Mouse (Mus musculus): ENCODE results near the gene Stx8. TPM values are rescaled to one million over a fixed set of nuclear protein-coding genes. Genes with fewer than 3 reads are reported as not detected.

Gene Stx8
- polyA plus RNA-seq, 1 experiment from 2014 or later, result 48.9 TPM

GRCm38 (mm10) chr11:68216041-68216440 lies 250.0 kb downstream of the Stx8 start:
- H3K27ac ChIP-seq (ENCODE audit: low read length), result no peak overlapping the region
- WGBS, result 71% methylated on average over 11 of the region's 11 CpGs
- no peak overlapping the region for H3K4me3 ChIP-seq (ENCODE audit: low read length)
- H3K9me3 ChIP-seq (ENCODE audit: low read length), result no peaks in the 10 kb centered on the region
- H3K27me3 ChIP-seq (ENCODE audit: insufficient read depth, low read length), result no peaks in the 10 kb centered on the region
- H3K4me2 ChIP-seq (replicated peaks; ENCODE audit: low read depth, low read length), result no peak overlapping the region
- H3K9ac ChIP-seq (replicated peaks; ENCODE audit: low read length), result no peak overlapping the region
- peaks cover 25% of the 10 kb centered on the region for H3K4me1 ChIP-seq (ENCODE audit: insufficient read depth, low read length)
- no peak for ATAC-seq (ENCODE audit: low FRiP score, low TSS enrichment)
- H3K36me3 ChIP-seq (ENCODE audit: insufficient read depth, low read length), result no peaks in the 10 kb centered on the region

GRCm38 (mm10) chr11:68220733-68221132 lies 254.7 kb downstream of the Stx8 start:
- ATAC-seq (ENCODE audit: low FRiP score, low TSS enrichment), result no peak
- no peak overlapping the region for H3K4me3 ChIP-seq (ENCODE audit: low read length)
- H3K27me3 ChIP-seq (ENCODE audit: insufficient read depth, low read length), result no peaks in the 10 kb centered on the region
- no peak overlapping the region for H3K4me2 ChIP-seq (replicated peaks; ENCODE audit: low read depth, low read length)
- peaks cover 9% of the 10 kb centered on the region for H3K4me1 ChIP-seq (ENCODE audit: insufficient read depth, low read length)
- no peaks in the 10 kb centered on the region for H3K36me3 ChIP-seq (ENCODE audit: insufficient read depth, low read length)
- H3K9me3 ChIP-seq (ENCODE audit: low read length), result no peaks in the 10 kb centered on the region
- H3K27ac ChIP-seq (ENCODE audit: low read length), result no peak overlapping the region
- no peak overlapping the region for H3K9ac ChIP-seq (replicated peaks; ENCODE audit: low read length)
- WGBS, result 76% methylated on average over 4 of the region's 4 CpGs

- no peak overlapping the region for H3K9ac ChIP-seq (replicated peaks; ENCODE audit: low read length)
- ATAC-seq (ENCODE audit: low FRiP score, low TSS enrichment), result no peak
- no peak overlapping the region for H3K4me2 ChIP-seq (replicated peaks; ENCODE audit: low read depth, low read length)
- no peak overlapping the region for H3K27ac ChIP-seq (ENCODE audit: low read length)
- WGBS, result 90% methylated on average over 7 of the region's 7 CpGs
- peaks cover 9% of the 10 kb centered on the region for H3K4me1 ChIP-seq (ENCODE audit: insufficient read depth, low read length)
- H3K36me3 ChIP-seq (ENCODE audit: insufficient read depth, low read length), result no peaks in the 10 kb centered on the region
- H3K27me3 ChIP-seq (ENCODE audit: insufficient read depth, low read length), result no peaks in the 10 kb centered on the region
- H3K9me3 ChIP-seq (ENCODE audit: low read length), result no peaks in the 10 kb centered on the region
- no peak overlapping the region for H3K4me3 ChIP-seq (ENCODE audit: low read length)
Measured at GRCm38 (mm10) chr11:68222209-68222608, 256.2 kb downstream of the Stx8 start.

- H3K4me3 ChIP-seq (ENCODE audit: low read length), result no peak overlapping the region
- H3K4me2 ChIP-seq (replicated peaks; ENCODE audit: low read depth, low read length), result no peak overlapping the region
- H3K27me3 ChIP-seq (ENCODE audit: insufficient read depth, low read length), result no peaks in the 10 kb centered on the region
- H3K9ac ChIP-seq (replicated peaks; ENCODE audit: low read length), result no peak overlapping the region
- no peaks in the 10 kb centered on the region for H3K36me3 ChIP-seq (ENCODE audit: insufficient read depth, low read length)
- 65% methylated on average over 13 of the region's 13 CpGs for WGBS
- peaks cover 7% of the 10 kb centered on the region for H3K4me1 ChIP-seq (ENCODE audit: insufficient read depth, low read length)
- H3K27ac ChIP-seq (ENCODE audit: low read length), result no peak overlapping the region
- H3K9me3 ChIP-seq (ENCODE audit: low read length), result no peaks in the 10 kb centered on the region
- ATAC-seq (ENCODE audit: low FRiP score, low TSS enrichment), result no peak
Measured at GRCm38 (mm10) chr11:68223143-68223542, 257.1 kb downstream of the Stx8 start.

- Histone ChIP-seq H3K4me2 (replicated peaks; ENCODE audit: low read depth, low read length) (no peak overlapping the region), H3K36me3 (ENCODE audit: insufficient read depth, low read length) (no peaks in the 10 kb centered on the region), H3K4me1 (ENCODE audit: insufficient read depth, low read length) (no peaks in the 10 kb centered on the region), H3K27me3 (ENCODE audit: insufficient read depth, low read length) (no peaks in the 10 kb centered on the region), H3K9me3 (ENCODE audit: low read length) (no peaks in the 10 kb centered on the region), H3K4me3 (ENCODE audit: low read length) (no peak overlapping the region), H3K27ac (ENCODE audit: low read length) (no peak overlapping the region), H3K9ac (replicated peaks; ENCODE audit: low read length) (no peak overlapping the region)
- no peak for ATAC-seq (ENCODE audit: low FRiP score, low TSS enrichment)
- 64% methylated on average over 5 of the region's 5 CpGs for WGBS
Measured at GRCm38 (mm10) chr11:68226654-68227057, 260.7 kb downstream of the Stx8 start.

- no peaks in the 10 kb centered on the region for H3K27me3 ChIP-seq (ENCODE audit: insufficient read depth, low read length)
- no peak overlapping the region for H3K4me2 ChIP-seq (replicated peaks; ENCODE audit: low read depth, low read length)
- 89% methylated on average over 6 of the region's 6 CpGs for WGBS
- no peaks in the 10 kb centered on the region for H3K36me3 ChIP-seq (ENCODE audit: insufficient read depth, low read length)
- no peaks in the 10 kb centered on the region for H3K4me1 ChIP-seq (ENCODE audit: insufficient read depth, low read length)
- no peaks in the 10 kb centered on the region for H3K9me3 ChIP-seq (ENCODE audit: low read length)
- H3K9ac ChIP-seq (replicated peaks; ENCODE audit: low read length), result no peak overlapping the region
- no peak for ATAC-seq (ENCODE audit: low FRiP score, low TSS enrichment)
- no peak overlapping the region for H3K27ac ChIP-seq (ENCODE audit: low read length)
- H3K4me3 ChIP-seq (ENCODE audit: low read length), result no peak overlapping the region
Measured at GRCm38 (mm10) chr11:68227837-68228236, 261.8 kb downstream of the Stx8 start.

- Histone ChIP-seq H3K9ac (replicated peaks; ENCODE audit: low read length) (no peak overlapping the region), H3K27ac (ENCODE audit: low read length) (no peak overlapping the region; the same call in 1 of the 2 replicates)
Measured at GRCm38 (mm10) chr11:68228941-68229665, 263.1 kb downstream of the Stx8 start.

GRCm38 (mm10) chr11:68231558-68231957 lies 265.6 kb downstream of the Stx8 start:
- Histone ChIP-seq H3K27me3 (ENCODE audit: insufficient read depth, low read length) (no peaks in the 10 kb centered on the region), H3K4me1 (ENCODE audit: insufficient read depth, low read length) (no peaks in the 10 kb centered on the region), H3K9me3 (ENCODE audit: low read length) (no peaks in the 10 kb centered on the region), H3K4me3 (ENCODE audit: low read length) (no peak overlapping the region), H3K9ac (replicated peaks; ENCODE audit: low read length) (no peak overlapping the region), H3K27ac (ENCODE audit: low read length) (no peak overlapping the region), H3K36me3 (ENCODE audit: insufficient read depth, low read length) (no peaks in the 10 kb centered on the region), H3K4me2 (replicated peaks; ENCODE audit: low read depth, low read length) (no peak overlapping the region)
- WGBS, result 94% methylated on average over 5 of the region's 5 CpGs
- no peak for ATAC-seq (ENCODE audit: low FRiP score, low TSS enrichment)

More at GRCm38 (mm10) chr11:68228941-68229665, 263.1 kb downstream of the Stx8 start:
- H3K36me3 ChIP-seq (ENCODE audit: insufficient read depth, low read length), result no peaks in the 10 kb centered on the region
- H3K4me3 ChIP-seq (ENCODE audit: low read length), result no peak overlapping the region
- no peaks in the 10 kb centered on the region for H3K4me1 ChIP-seq (ENCODE audit: insufficient read depth, low read length)
- ATAC-seq (ENCODE audit: low FRiP score, low TSS enrichment), result no peak
- no peaks in the 10 kb centered on the region for H3K9me3 ChIP-seq (ENCODE audit: low read length)
- H3K27me3 ChIP-seq (ENCODE audit: insufficient read depth, low read length), result no peaks in the 10 kb centered on the region
- no peak overlapping the region for H3K4me2 ChIP-seq (replicated peaks; ENCODE audit: low read depth, low read length)
- WGBS, result 56% methylated on average over 18 of the region's 18 CpGs

- Histone ChIP-seq H3K27me3 (ENCODE audit: insufficient read depth, low read length) (no peaks in the 10 kb centered on the region), H3K9me3 (ENCODE audit: low read length) (no peaks in the 10 kb centered on the region), H3K4me2 (replicated peaks; ENCODE audit: low read depth, low read length) (no peak overlapping the region), H3K4me3 (ENCODE audit: low read length) (no peak overlapping the region), H3K4me1 (ENCODE audit: insufficient read depth, low read length) (no peaks in the 10 kb centered on the region), H3K36me3 (ENCODE audit: insufficient read depth, low read length) (no peaks in the 10 kb centered on the region), H3K27ac (ENCODE audit: low read length) (no peak overlapping the region), H3K9ac (replicated peaks; ENCODE audit: low read length) (no peak overlapping the region)
- 77% methylated on average over 9 of the region's 9 CpGs for WGBS
- ATAC-seq (ENCODE audit: low FRiP score, low TSS enrichment), result no peak
Measured at GRCm38 (mm10) chr11:68233469-68233965, 267.5 kb downstream of the Stx8 start.

GRCm38 (mm10) chr11:68239756-68240155 lies 273.8 kb downstream of the Stx8 start:
- Histone ChIP-seq H3K4me3 (ENCODE audit: low read length) (no peak overlapping the region), H3K27ac (ENCODE audit: low read length) (no peak overlapping the region), H3K4me1 (ENCODE audit: insufficient read depth, low read length) (no peaks in the 10 kb centered on the region), H3K4me2 (replicated peaks; ENCODE audit: low read depth, low read length) (no peak overlapping the region), H3K9ac (replicated peaks; ENCODE audit: low read length) (no peak overlapping the region), H3K36me3 (ENCODE audit: insufficient read depth, low read length) (no peaks in the 10 kb centered on the region), H3K27me3 (ENCODE audit: insufficient read depth, low read length) (no peaks in the 10 kb centered on the region), H3K9me3 (ENCODE audit: low read length) (no peaks in the 10 kb centered on the region; the same call in 1 of the 2 replicates)
- 40% methylated on average over 5 of the region's 5 CpGs for WGBS
- no peak for ATAC-seq (ENCODE audit: low FRiP score, low TSS enrichment)

All from kidney, embryonic 16.5 days (tissue).